Mouse (Mus musculus) thymus, adult 2 months (tissue): ENCODE measurements around the gene Fam53b.

ENCODE experiments used
- CTCF ChIP-seq: fragments of 200-500 bp; IDR thresholded peaks from 2 replicates; pipeline ENCODE4 v1.5.1; 2012; ENCODE audit warnings: mild to moderate bottlenecking, control low read depth, low read length, moderate library complexity, borderline replicate concordance; ENCODE audit not compliant: control insufficient read depth, poor library complexity, insufficient read depth; ENCODE audit errors: extremely low read depth
- POLR2A ChIP-seq: fragments of 200-500 bp; IDR thresholded peaks from 2 replicates; pipeline ENCODE4 v1.6.1; 2012; ENCODE audit warnings: mild to moderate bottlenecking, low read length, control low read depth, moderate library complexity; ENCODE audit not compliant: control insufficient read depth, poor library complexity, insufficient read depth; ENCODE audit errors: extremely low read depth

- TF ChIP-seq CTCF, result no peak
- TF ChIP-seq POLR2A, result no peak
Observed at GRCm38 (mm10) chr7:132714236-132714923, 99.3 kb downstream of the Fam53b start.
